7 mouse cellular contexts compared by ENCODE assay signal in genomic region chr1:34005726-34006638, GRCm38 (mm10).
DNase-seq lines count a peak whose midpoint lies in the region; ATAC-seq lines count a peak whose summit lies in the region.

No protein-coding gene starts in this region.

- ATAC-seq in common myeloid progenitor, adult 5-6 weeks (replicated peaks; ENCODE audit: low read depth, poor library complexity, severe bottlenecking), result peak; percentile 93

- peak; percentile 74 to 90 for DNase-seq in adrenal gland, adult (ENCODE audit: inconsistent age in 2 of 2, low spot score in 1 of 2)
- peak; percentile 37 to 61 for DNase-seq in gastrocnemius, adult 8-10 months (ENCODE audit: low spot score in 2 of 2)
- DNase-seq in hindlimb bud, embryonic 11.5 days (ENCODE audit: extremely low spot score, low read depth, low spot score), result peak; percentile 60
- peak; percentile 56 for DNase-seq in left cerebral cortex, adult 8-10 months (ENCODE audit: low spot score in 2 of 2)
- DNase-seq in lung, postnatal 4 days, result peak; percentile 71 to 75
- DNase-seq in retina, postnatal 7 days (ENCODE audit: low read depth, low spot score), result peak; percentile 37

Comparison
In these comparisons a context has a peak if more than half of its experiments do, and no peak if none do; other contexts are left out.
1. Peak in every context shown above with its lines: DNase-seq and ATAC-seq.